Mouse (Mus musculus) kidney, adult 8-10 months (tissue): ENCODE results near the gene Fgfrl1.
A peak's percentile ranks its signal among the peaks of the same experiment; 100 is the strongest.

Experiments used
- DNase-seq, 2 experiments: peaks; one replicate each; pipeline ENCODE4 v3.0.0; 2022

The Fgfrl1 gene

DNA sequence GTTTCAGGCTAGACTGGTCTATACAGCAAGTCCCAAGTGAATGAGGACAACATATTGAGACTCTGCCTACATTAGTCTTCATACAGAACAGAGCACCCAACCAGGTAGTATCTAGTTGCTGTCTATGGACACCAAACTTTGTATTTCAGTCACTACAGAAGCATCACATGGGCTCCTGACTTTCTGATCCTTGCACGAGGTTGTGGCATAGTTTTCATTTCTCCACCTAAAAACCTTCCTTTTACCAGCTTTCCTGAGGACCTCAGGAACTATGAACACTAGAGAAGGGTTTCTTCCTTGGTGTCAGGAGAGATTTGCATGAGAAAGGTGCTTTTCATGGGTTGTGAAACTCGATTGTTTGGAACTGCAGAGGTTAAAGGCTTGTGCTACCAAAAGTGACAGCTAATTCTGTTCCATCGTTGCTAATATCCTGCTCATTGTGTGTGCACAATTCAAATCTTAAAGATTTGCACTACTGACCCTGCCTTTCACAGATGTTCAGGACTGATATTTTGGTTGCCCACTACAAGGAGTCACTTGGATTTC, 23.7 kb upstream of the Fgfrl1 start:
- DNase-seq, result no peak

DNA sequence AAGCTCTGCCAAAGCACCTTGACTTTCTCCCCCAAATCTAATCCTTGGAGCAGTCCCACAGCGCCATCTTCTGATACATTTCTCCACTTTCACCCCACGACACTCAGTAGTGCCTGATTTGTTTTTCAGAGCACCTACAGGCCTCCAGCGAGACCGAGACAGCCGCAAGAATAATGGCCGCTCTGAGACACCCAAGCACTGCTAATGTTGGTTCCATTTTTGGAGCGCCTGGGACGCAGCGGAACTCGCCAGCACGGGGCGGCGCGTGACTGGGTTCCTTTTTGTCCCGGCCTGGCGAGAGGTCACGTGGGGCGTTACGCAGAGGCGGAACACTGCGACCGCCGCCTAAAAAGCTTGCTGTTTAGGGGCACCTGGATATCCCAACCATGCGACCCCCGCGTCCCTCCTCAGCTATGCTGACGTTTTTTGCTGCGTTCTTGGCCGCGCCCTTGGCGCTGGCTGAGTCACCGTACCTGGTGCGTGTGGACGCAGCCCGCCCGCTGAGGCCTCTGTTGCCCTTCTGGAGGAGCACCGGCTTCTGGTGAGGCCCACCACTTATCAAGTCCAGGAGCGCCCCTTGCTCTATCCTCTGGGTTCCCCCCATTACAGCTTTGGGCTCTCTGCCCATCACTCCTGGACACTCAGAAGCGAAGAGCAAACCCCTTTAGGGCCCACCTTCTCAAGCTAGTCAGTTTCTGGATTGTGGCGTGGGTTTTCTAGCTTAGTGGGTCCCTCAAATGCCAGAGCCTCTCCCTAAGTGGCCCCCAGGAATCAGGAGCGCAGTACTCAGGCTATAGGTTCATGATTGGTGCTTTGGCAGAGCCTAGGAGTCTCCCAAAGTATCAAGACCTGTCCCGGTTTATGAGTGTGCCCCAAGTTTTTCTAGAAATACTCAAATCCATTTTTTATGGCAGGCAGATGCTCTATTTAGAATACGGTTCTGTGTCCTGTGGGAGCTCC, 22.9 kb upstream of the Fgfrl1 start, which contains the start of gene Dgkq:
TSS of gene Dgkq (minus strand) at position 696 of the 960 bp plus-strand sequence.
- DNase-seq, result peak; percentile 88 to 92

DNA sequence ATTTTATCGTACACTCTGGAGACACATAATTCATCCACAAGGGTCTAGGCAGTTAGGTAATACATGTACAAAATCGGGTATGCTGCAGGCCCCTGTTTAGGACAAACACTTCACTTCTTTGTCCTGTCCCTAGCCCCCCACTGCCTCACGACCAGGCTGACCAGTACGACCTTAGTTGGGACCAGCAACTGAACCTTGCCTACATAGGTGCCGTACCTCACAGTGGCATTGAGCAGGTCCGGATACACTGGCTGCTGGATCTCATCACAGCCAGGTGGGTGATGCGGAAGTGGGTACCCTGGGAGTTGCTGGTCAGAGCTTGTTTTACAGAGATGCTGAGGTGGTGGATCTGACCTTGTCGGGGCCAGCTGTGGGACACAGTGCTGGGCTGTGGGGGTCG, 22.2 kb upstream of the Fgfrl1 start:
- DNase-seq, result peak in 1 of 2 experiments; percentile 25

DNA sequence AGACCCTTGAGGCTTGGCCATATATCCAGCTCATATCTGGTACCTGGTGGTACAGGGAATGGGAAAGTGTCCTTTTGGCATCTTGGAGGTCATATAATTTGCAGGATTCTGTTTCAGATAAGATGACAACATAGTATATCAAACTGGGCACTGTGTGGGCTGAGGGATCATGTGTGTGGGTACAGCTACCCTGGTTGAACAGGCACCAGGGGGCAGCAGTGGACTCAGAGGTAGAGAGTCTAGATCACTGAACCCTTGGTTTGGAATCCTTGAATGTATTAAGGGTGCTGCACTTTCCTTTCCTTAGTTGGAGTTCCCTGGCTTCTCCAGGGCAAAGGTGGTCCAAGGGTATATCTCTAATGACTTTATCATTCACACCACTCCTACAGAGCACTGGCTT, 21.4 kb upstream of the Fgfrl1 start:
- DNase-seq, result peak; percentile 57 to 73

DNA sequence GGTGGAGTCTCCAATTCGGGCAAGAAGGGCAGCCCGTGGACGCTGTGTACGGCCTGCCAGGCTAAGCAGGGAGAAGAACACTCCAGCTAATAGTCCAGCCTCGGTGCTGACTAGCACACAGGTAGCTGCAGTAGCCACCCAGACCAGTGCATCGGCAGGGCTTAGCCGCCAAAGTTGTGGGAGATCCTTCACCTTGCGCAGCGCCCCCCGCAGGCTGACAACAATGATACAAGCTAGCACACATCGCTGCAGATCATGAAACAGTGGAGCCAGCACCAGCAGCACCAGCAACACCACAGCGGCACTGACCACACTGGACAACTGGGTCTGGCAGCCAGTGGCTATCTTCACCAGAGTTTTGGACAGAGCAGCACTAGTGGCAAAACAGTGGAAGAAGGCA, 20.4 kb upstream of the Fgfrl1 start:
- DNase-seq, result no peak

- DNase-seq, result peak; percentile 86 to 87
Observed at GRCm38 (mm10) chr5:108674624-108675023, 17.6 kb upstream of the Fgfrl1 start.

- DNase-seq, result peak; percentile 83 to 90
Observed at GRCm38 (mm10) chr5:108675251-108675816, 16.8 kb upstream of the Fgfrl1 start, which contains the start of gene Slc26a1. Gene Slc26a1, minus strand, starts transcription at chr5:108675569.

DNA sequence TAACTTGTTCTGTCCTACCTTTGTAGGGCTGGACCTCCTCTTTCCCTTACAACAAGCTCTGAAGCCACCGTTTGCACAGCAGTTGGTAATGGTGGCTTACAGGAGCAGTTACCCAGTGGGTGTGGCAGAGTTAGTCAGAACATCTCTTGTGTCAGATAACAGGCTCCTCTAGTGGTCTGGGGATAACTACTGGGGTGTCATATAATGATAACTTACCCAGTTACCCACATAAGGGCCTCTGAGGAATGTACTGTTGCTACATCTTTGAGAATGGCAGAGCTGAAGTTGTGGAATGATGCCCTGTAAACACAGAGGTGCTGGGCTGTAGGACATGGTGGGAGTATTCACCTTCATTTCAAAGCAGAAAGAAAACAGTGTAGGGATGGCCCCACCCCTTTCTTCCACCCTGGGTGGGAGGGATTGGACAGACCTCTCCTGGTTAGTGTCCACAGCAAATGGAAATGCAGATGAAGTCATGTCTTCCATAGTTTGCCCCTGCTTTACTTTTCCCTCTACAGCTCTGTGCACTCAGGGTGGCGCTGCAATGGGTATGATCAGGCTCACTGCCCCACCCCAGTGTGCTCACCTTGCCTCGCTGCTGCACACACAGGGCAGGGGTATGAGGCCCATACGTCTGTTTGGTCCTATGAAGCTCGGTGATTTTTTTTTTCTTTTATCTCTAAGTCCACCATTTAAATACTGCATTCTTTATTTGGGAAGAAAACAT, 15.2 kb upstream of the Fgfrl1 start:
- DNase-seq, result no peak

DNA sequence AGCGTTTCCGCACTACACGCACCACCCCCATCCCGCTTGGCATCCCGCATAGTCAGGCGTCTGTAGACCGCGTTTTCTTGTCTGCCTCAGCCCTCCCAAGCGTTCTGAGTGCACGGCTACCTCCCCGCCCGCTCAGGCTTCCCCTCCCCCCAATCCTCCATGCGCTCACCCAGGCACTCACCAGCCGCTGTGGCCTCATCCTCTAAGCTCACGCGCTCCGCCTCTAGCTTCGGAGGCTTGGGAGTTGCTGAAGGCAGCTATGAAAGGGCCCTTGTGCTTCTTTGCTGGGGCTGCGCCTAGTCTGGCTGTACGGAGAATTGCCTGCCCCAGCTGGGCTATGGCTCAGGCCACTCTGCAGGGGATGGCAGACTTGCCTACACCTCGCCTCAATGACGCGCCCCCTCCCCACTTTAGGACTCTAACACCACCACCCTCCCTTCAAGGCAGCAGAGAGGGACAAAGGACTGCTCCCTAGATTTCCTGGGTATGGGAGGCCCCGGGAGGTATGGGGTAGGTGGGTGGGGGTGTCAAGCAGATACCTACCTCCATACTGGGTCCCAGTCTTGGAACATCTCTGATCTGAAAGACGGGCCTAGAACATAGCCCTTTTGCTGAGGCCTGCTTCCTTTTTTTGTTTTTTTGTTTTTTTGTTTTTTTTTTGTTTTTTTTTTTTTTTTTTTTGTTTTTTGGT, 14.4 kb upstream of the Fgfrl1 start:
- no peak for DNase-seq

DNA sequence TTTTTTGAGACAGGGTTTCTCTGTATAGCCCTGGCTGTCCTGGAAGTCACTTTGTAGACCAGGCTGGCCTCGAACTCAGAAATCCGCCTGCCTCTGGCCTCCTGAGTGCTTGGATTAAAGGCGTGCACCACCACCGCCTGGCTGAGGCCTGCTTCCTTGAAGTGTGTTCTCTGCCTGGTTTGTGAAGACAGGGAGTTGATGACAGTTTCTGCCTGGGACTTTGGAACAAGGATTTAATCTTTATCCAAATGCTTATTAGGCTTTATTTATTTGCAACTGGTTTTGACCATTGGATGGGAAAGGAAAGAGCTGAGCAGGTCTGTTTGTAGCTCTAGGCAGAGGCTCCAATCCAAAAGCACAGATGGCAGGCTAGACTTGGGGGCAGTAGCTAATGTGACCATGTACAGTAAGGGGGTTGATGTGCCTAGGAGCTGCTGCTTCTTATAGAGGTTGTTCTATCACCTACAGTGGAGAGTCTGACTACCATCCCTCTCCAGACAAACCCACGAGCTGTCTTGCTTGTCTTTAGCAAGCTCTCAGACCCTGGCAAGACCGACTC, 13.8 kb upstream of the Fgfrl1 start:
- peak; percentile 68 to 73 for DNase-seq

- DNase-seq, result no peak
Observed at GRCm38 (mm10) chr5:108679909-108680308, 12.3 kb upstream of the Fgfrl1 start.

DNA sequence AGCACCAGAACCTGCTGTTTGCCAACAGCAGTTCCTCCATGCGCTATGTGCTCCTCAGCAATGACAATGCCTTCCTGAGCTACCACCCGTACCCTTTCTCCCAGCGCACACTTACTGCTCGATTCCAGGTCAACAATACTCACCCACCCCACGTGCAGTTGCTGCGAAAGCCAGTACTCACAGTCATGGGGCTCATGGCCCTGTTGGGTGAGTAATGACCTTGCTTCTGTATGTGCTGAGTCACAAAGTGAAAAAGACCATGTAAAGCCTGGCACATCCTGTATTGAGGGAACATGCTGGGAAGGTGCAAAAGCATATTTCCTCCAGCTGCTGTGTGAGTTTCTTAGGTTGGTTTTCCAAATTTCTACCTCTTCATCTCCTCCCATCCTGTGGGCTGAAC, 11.3 kb upstream of the Fgfrl1 start:
- no peak for DNase-seq

GRCm38 (mm10) chr5:108689091-108689490, 3.1 kb upstream of the Fgfrl1 start:
- DNase-seq, result no peak

- no peak for DNase-seq
Observed at GRCm38 (mm10) chr5:108691152-108691551, 1.0 kb upstream of the Fgfrl1 start.

DNA sequence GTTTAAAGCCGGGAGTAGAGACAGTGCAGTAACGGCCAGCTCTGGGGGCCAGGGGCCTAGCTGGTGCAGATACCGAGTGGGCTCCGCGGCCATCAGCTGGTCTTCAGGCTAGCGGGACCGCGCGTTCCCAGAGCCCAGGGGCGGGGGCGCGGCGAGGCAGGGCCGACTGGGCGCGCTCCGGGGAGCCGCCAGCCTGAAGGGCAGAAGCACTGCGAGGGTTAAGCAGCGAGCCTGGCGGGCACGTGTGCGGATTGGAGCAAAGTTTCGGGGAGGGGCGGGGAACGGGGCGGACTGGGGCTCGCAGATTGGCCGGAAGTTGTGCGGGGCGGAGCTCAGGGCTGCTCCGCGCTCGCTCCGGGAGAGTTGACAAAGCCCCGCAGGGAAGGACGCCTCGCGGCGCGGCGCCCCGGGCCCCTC, 1.7 kb downstream of the Fgfrl1 start:
- peak; percentile 81 to 83 for DNase-seq

- DNase-seq, result peak; percentile 61 to 62
Observed at GRCm38 (mm10) chr5:108694352-108695261, 2.4 kb downstream of the Fgfrl1 start.

- no peak for DNase-seq
Observed at GRCm38 (mm10) chr5:108695861-108696260, 3.7 kb downstream of the Fgfrl1 start.

- no peak for DNase-seq
Observed at GRCm38 (mm10) chr5:108696542-108696941, 4.4 kb downstream of the Fgfrl1 start.

- no peak for DNase-seq
Observed at GRCm38 (mm10) chr5:108697341-108697753, 5.2 kb downstream of the Fgfrl1 start.

- no peak for DNase-seq
Observed at GRCm38 (mm10) chr5:108700346-108700745, 8.2 kb downstream of the Fgfrl1 start.
